Mouse (Mus musculus) hindbrain, embryonic 15.5 days (tissue): ENCODE data around the gene Tom1l1. TPM values are rescaled to one million over a fixed set of nuclear protein-coding genes. Genes with fewer than 3 reads are reported as not detected.

Experiments used
- ATAC-seq: fragments of 200-750 bp; cut with Nextera tagmentation; 2 replicates; pipeline ENCODE4 v1.8.0; 2017; ENCODE audit warnings: low read depth, moderate number of reproducible peaks, moderate TSS enrichment; ENCODE audit not compliant: low FRiP score
- H3K27ac ChIP-seq: fragments of 300-500 bp; sonication (generic); replicated peaks from 2 replicates; pipeline ENCODE4 v1.5.1; 2015; ENCODE audit warnings: mild to moderate bottlenecking, inconsistent platforms
- H3K27me3 ChIP-seq: fragments of 300-500 bp; sonication (generic); 2 replicates; pipeline ENCODE4 v1.6.1; 2015; ENCODE audit warnings: control low read depth, inconsistent platforms
- H3K36me3 ChIP-seq: fragments of 300-500 bp; sonication (generic); 2 replicates; pipeline ENCODE4 v1.6.1; 2015; ENCODE audit warnings: control low read depth, inconsistent platforms
- H3K4me1 ChIP-seq: fragments of 300-500 bp; sonication (generic); replicated peaks from 2 replicates; pipeline ENCODE4 v1.6.1; 2015; ENCODE audit warnings: control low read depth, inconsistent platforms
- H3K4me2 ChIP-seq: fragments of 300-500 bp; sonication (generic); 2 replicates; pipeline ENCODE4 v1.6.1; 2015; ENCODE audit warnings: moderate library complexity, mild to moderate bottlenecking, inconsistent platforms
- H3K4me3 ChIP-seq: fragments of 300-500 bp; sonication (generic); 2 replicates; pipeline ENCODE4 v1.5.1; 2015; ENCODE audit warnings: mild to moderate bottlenecking, inconsistent platforms
- H3K9ac ChIP-seq: fragments of 300-500 bp; sonication (generic); 2 replicates; pipeline ENCODE4 v1.6.1; 2015; ENCODE audit warnings: inconsistent platforms
- H3K9me3 ChIP-seq: fragments of 300-500 bp; sonication (generic); 2 replicates; pipeline ENCODE4 v1.6.1; 2016; ENCODE audit warnings: control low read depth, inconsistent platforms
- WGBS: fragments of 180-500 bp; shearing (Covaris S2); methylation state at CpG from one replicate; pipeline ENCODE4 v1.1.7; 2015; 5-methylcytosine and 5-hydroxymethylcytosine counted together
- polyA plus RNA-seq: library from polyadenylated mRNA; unstranded; fragments of >200 nt; fragmentation: Nextera tagmentation; extraction: Ambion mirVana; gene quantifications from 2 replicates; pipeline ENCODE4 v1.2.1, GENCODE M21; 2015

Tom1l1 gene
- polyA plus RNA-seq, 1 experiment from 2014 or later: 21.5 TPM

GRCm38 (mm10) chr11:90637440-90638311 lies 50.5 kb downstream of the Tom1l1 start, which contains the start of the genes Stxbp4 and Cox11:
Gene Stxbp4, minus strand, starts transcription at chr11:90638084.
Gene Cox11, plus strand, starts transcription at chr11:90638173.
- Histone ChIP-seq H3K27me3 (no peaks in the 10 kb centered on the region), H3K4me2 (peak within 1 kb of the TSS; percentile 74), H3K4me1 (peaks cover 29% of the 10 kb centered on the region), H3K27ac (peak within 1 kb of the TSS; percentile 92), H3K9ac (peak within 1 kb of the TSS; percentile 96), H3K9me3 (no peaks in the 10 kb centered on the region), H3K4me3 (peak within 1 kb of the TSS; percentile 89), H3K36me3 (peaks cover 8% of the 10 kb centered on the region; the same call in 1 of the 2 replicates)
- WGBS: under 1% methylated on average over 47 of the region's 48 CpGs
- peak; percentile 96 for ATAC-seq

DNA sequence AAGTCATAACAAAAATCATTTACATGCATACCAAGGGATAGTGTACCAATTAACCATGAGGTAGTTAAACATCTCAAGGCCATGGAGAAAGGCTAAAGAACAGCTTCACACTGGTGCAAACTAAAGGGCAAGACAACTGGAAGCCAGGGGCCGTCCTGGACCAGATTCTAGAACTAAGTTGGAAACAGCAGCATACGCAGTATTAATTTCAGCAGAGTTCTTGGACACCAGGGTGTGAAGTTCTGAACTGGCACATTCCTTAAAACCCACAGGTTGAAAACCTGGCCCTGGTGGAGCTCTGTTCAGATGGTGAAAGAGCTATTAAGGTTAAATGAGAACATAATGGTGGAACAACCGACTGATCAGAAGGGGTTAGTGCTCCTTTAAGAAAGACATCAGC lies 53.5 kb downstream of the Tom1l1 start:
- H3K9me3 ChIP-seq: no peaks in the 10 kb centered on the region
- H3K4me1 ChIP-seq: peaks cover 17% of the 10 kb centered on the region
- H3K9ac ChIP-seq: no peak overlapping the region
- H3K27me3 ChIP-seq: no peaks in the 10 kb centered on the region
- H3K36me3 ChIP-seq: no peaks in the 10 kb centered on the region
- no peak overlapping the region for H3K27ac ChIP-seq
- no peak overlapping the region for H3K4me2 ChIP-seq
- no peak overlapping the region for H3K4me3 ChIP-seq
- ATAC-seq: no peak
- WGBS: 87% methylated on average over 3 of the region's 3 CpGs

DNA sequence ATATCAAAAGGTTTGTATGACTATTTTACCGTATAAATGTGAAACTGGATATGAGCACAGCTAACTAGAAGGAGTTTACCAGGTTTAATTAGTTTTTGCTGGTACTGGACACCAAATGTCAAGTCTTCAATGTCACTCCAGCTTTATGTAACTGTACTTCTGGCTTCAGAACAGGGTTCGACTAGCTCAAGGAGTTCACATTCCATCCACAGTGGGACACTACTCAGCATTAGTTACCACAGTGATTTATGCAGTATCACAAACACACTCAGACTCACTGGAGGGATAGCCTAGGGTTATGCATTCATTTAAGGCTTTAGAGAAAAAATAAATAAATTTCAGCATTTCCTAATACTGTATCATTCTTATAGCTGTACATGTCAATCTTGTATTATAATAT lies 55.7 kb downstream of the Tom1l1 start:
- ATAC-seq: no peak
- Histone ChIP-seq H3K4me1 (peaks cover 11% of the 10 kb centered on the region), H3K36me3 (no peaks in the 10 kb centered on the region), H3K9me3 (no peaks in the 10 kb centered on the region), H3K4me2 (no peak overlapping the region), H3K9ac (no peak overlapping the region), H3K4me3 (no peak overlapping the region), H3K27ac (no peak overlapping the region), H3K27me3 (no peaks in the 10 kb centered on the region)
- WGBS: 80% methylated on average over 2 of the region's 2 CpGs

DNA sequence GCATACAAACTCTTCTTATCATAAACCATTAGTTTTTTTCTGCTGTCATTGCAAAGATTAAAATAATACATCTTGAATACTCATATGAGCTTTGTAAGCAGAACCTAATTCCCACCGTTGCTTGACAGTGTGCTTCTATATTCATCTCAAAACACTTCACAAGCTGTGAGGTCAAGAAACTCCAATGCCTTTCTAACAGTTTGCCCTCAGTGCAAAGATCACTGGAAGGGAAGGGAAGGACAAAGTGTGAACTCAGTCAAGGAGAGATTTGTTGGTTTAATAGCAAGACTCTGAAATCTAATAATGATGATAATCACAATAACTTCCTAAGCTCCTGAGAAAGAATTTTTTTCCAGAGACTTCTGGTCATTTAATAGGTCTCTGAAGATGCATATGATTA lies 60.4 kb downstream of the Tom1l1 start:
- Histone ChIP-seq H3K4me2 (no peak overlapping the region), H3K27ac (no peak overlapping the region), H3K9ac (no peak overlapping the region), H3K36me3 (no peaks in the 10 kb centered on the region), H3K4me1 (no peaks in the 10 kb centered on the region), H3K9me3 (no peaks in the 10 kb centered on the region), H3K27me3 (no peaks in the 10 kb centered on the region), H3K4me3 (no peak overlapping the region)
- no peak for ATAC-seq
- 71% methylated on average over 1 of the region's 1 CpGs for WGBS

GRCm38 (mm10) chr11:90625174-90625573 lies 63.0 kb downstream of the Tom1l1 start:
- 88% methylated on average over 1 of the region's 1 CpGs for WGBS
- Histone ChIP-seq H3K9ac (no peak overlapping the region), H3K36me3 (no peaks in the 10 kb centered on the region), H3K4me2 (no peak overlapping the region), H3K4me1 (no peaks in the 10 kb centered on the region; the same call in none of the 2 replicates), H3K27me3 (no peaks in the 10 kb centered on the region), H3K9me3 (no peaks in the 10 kb centered on the region), H3K27ac (no peak overlapping the region), H3K4me3 (no peak overlapping the region)
- no peak for ATAC-seq

DNA sequence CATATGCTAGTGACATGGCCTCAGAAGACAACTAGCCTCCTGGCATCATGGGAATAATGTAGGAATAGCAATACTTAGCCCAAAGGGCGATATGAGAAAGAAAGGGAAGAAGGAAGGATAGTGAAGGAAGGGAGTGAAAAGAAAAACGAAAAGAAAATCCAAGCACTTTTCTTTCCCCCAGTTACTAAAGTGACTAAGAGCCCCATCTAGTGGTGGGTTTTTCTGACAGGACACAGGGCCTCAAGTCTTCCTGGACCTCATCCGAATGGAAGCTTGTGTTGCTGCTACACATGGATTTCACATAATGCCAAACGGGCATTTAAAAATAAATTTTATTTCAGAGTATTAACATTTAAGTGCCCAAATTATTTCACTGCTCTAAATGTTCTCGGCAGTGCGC lies 64.7 kb downstream of the Tom1l1 start:
- H3K9ac ChIP-seq: no peak overlapping the region
- no peaks in the 10 kb centered on the region for H3K9me3 ChIP-seq
- no peak overlapping the region for H3K27ac ChIP-seq
- H3K4me3 ChIP-seq: no peak overlapping the region
- H3K4me1 ChIP-seq: no peaks in the 10 kb centered on the region; the same call in none of the 2 replicates
- no peak overlapping the region for H3K4me2 ChIP-seq
- WGBS: 58% methylated on average over 6 of the region's 6 CpGs
- ATAC-seq: no peak
- no peaks in the 10 kb centered on the region for H3K27me3 ChIP-seq
- H3K36me3 ChIP-seq: no peaks in the 10 kb centered on the region

GRCm38 (mm10) chr11:90622500-90622899 lies 65.7 kb downstream of the Tom1l1 start:
- Histone ChIP-seq H3K27ac (no peak overlapping the region), H3K36me3 (no peaks in the 10 kb centered on the region), H3K4me2 (no peak overlapping the region), H3K27me3 (no peaks in the 10 kb centered on the region), H3K4me1 (no peaks in the 10 kb centered on the region; the same call in none of the 2 replicates), H3K4me3 (no peak overlapping the region), H3K9me3 (no peaks in the 10 kb centered on the region), H3K9ac (no peak overlapping the region)
- WGBS: 83% methylated on average over 7 of the region's 7 CpGs
- ATAC-seq: no peak

DNA sequence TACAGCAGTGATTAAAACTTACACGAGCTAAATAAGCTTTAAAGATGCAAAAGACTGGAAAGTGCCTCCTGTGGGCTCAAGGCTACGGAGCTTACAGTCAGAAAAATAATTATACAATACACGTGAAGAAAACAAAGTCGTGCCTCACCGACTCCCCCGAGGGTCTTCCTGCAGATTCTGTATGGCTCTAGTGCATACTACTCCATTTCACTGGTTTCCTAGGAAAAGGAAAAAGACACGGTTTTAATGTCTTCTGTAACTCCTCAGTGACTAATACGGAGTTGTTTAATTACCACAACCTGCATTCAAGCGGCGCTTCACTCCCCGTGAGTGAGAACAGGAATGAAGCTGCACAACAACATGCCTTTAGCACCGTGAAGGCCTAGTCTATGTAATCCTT lies 66.1 kb downstream of the Tom1l1 start:
- 74% methylated on average over 12 of the region's 12 CpGs for WGBS

GRCm38 (mm10) chr11:90616431-90616830 lies 71.7 kb downstream of the Tom1l1 start:
- no peak overlapping the region for H3K4me2 ChIP-seq
- H3K9ac ChIP-seq: no peak overlapping the region
- no peaks in the 10 kb centered on the region for H3K4me1 ChIP-seq
- no peak for ATAC-seq
- no peak overlapping the region for H3K4me3 ChIP-seq
- no peaks in the 10 kb centered on the region for H3K36me3 ChIP-seq
- no peaks in the 10 kb centered on the region for H3K27me3 ChIP-seq
- no peaks in the 10 kb centered on the region for H3K9me3 ChIP-seq
- H3K27ac ChIP-seq: no peak overlapping the region

More for the DNA sequence above, 66.1 kb downstream of the Tom1l1 start:
- Histone ChIP-seq H3K4me3 (no peak overlapping the region), H3K27ac (no peak overlapping the region), H3K9me3 (no peaks in the 10 kb centered on the region), H3K4me2 (no peak overlapping the region), H3K36me3 (no peaks in the 10 kb centered on the region), H3K27me3 (no peaks in the 10 kb centered on the region), H3K4me1 (no peaks in the 10 kb centered on the region; the same call in none of the 2 replicates), H3K9ac (no peak overlapping the region)
- no peak; the same call in 1 of the 2 replicates for ATAC-seq

DNA sequence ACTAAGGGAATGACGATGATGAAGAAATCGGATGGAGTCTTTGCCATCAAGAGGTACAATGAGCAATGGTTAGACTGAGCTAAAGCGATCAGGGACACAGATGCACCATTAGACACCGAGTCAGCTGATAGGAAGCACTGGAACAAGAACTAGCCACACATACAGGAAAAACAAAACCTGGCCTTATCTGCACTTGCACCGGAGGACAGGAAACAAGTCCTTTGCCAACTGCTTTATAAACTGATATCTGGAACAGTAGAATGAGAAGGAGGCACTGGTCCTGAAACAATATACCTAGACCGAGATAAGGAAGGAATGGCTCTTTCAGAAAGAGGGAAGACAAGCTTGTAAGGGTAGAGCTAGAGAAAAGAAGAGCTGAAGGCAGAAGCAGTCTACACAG lies 73.4 kb downstream of the Tom1l1 start:
- Histone ChIP-seq H3K9me3 (no peaks in the 10 kb centered on the region), H3K9ac (no peak overlapping the region), H3K36me3 (no peaks in the 10 kb centered on the region), H3K27me3 (no peaks in the 10 kb centered on the region), H3K4me3 (no peak overlapping the region), H3K4me1 (no peaks in the 10 kb centered on the region), H3K27ac (no peak overlapping the region), H3K4me2 (no peak overlapping the region)
- WGBS: 89% methylated on average over 6 of the region's 6 CpGs
- ATAC-seq: no peak

DNA sequence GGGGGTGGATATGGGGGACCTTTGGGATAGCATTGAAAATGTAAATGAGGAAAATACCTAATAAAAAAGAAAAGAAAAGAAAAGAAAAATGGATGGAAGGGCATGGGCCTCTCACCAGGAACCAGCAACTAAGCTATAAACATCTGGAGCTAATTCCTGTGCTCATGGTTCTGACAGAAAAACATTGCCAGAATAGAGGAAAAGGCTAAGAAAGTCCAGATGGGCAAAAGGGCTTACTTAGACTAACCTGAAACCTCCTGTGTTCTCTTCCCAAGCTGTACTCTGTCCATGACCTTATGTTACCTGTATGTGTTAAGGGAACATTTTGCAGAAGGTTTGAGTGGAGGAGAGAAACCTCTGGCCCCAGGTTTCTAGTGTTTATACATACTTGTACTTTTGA lies 76.0 kb downstream of the Tom1l1 start:
- Histone ChIP-seq H3K4me3 (no peak overlapping the region), H3K4me1 (no peaks in the 10 kb centered on the region), H3K4me2 (no peak overlapping the region), H3K9me3 (no peaks in the 10 kb centered on the region), H3K27ac (no peak overlapping the region), H3K27me3 (no peaks in the 10 kb centered on the region), H3K36me3 (0 out of 2 replicates have a peak, but pooled peaks cover under 1% of the 10 kb centered on the region), H3K9ac (no peak overlapping the region)
- no peak for ATAC-seq

GRCm38 (mm10) chr11:90603066-90603465 lies 85.1 kb downstream of the Tom1l1 start:
- H3K9me3 ChIP-seq: no peaks in the 10 kb centered on the region
- 97% methylated on average over 2 of the region's 2 CpGs for WGBS
- ATAC-seq: no peak

More at GRCm38 (mm10) chr11:90603066-90603465, 85.1 kb downstream of the Tom1l1 start:
- no peak overlapping the region for H3K9ac ChIP-seq
- H3K4me2 ChIP-seq: no peak overlapping the region
- H3K27me3 ChIP-seq: no peaks in the 10 kb centered on the region
- H3K4me1 ChIP-seq: no peaks in the 10 kb centered on the region
- no peak overlapping the region for H3K27ac ChIP-seq
- 0 out of 2 replicates have a peak, but pooled peaks cover 4% of the 10 kb centered on the region for H3K36me3 ChIP-seq
- no peak overlapping the region for H3K4me3 ChIP-seq
